Mouse (Mus musculus) kidney, adult 11 months (tissue): ENCODE measurements around the gene Cysrt1.
"Not testable (repeated sequence)": the region's sequence is repeated elsewhere in the genome, so short reads cannot be mapped to it uniquely, and the experiment has no call there.

ENCODE experiments used
- DNase-seq: peaks from one replicate; pipeline ENCODE4 v3.0.0; 2022

The Cysrt1 gene

DNA sequence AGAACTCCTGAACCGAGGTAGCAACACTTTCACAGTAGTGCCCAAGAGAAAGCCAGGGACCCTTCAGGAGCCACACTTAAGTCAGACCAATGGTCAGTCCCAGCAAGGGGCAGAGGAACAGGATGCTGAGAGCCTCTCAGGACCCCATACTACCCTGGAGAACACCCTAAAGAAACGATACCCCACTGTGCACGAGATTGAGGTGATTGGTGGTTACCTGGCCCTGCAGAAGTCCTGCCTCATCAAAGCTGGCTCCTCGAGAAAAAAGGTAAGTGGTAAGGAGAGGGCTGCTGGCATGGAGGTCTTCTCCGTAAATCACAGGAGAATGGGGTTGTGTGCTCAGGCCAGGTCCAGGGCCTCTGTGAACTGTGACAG is 22.0 kb upstream of the Cysrt1 start:
- no peak for DNase-seq

DNA sequence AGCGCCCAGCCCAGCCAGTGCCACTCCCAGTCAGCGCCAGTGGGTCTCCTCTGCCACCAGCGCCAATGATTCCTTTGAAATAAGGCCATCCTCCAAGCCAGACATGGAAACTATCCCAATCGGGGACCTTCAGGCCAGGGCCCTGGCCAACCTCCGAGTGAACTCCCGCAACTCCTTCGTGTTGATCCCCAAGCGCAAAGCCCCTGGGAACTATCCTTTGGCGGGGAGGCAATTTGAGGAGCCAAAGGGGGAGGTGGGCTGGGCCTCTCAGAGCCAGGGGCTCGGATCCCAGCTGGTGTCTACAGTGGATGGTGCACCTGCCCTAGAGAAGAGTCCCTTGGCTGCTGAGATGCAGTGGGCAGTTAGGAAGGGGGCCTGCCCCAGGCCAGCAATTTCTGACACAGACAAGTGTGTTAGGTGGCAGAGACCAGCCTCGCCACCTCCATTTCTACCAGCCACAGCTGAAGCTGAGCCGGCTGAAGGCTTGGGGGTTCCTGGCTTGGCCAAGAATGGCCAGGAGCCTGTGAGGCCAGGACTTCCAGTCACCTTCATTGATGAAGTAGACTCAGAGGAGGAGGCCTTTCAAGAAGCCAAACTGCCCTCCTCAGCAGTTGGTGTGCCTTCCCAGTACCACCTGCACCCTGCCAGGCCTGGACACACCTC is 21.5 kb upstream of the Cysrt1 start:
- no peak for DNase-seq

DNA sequence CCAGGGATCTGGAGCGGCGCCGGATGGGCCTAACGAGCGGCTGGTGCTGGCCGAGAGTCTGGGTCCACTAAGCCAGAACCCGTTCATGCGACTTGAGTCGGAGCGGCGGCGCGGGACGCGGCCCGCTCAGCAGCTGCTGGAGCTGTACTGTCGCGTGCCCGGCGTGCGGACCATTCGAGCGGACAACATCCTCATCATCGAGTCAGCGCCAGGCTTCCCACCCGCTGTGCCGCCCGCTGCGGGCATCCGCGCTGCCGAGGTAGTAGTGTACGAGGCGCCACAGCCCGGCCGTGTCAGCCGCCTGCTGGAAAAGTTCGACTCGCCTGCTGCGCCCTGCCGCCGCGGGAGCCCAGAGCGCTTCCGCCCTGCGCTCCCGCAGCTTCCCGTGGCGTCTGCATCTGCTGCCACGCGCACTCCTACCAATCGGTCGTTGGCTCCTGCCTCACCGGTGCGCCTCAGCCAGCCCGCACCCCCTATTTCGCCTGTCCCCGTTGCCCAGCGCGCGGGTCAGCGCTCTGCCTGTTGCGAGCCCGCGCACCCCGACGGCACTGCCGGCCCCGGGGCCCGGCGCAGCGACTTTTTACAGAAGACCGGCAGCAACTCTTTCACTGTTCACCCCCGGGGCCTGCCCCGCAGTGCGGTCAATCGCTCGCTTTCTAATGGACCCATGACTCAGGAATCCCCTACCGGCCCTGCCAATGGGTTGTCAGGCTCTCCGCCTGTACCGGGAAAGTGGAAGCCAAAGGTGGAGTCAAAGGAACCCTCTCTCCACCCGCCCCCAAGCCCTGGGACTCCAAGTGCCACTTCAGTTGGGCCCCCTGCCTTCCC is 20.8 kb upstream of the Cysrt1 start:
- DNase-seq, result no peak

DNA sequence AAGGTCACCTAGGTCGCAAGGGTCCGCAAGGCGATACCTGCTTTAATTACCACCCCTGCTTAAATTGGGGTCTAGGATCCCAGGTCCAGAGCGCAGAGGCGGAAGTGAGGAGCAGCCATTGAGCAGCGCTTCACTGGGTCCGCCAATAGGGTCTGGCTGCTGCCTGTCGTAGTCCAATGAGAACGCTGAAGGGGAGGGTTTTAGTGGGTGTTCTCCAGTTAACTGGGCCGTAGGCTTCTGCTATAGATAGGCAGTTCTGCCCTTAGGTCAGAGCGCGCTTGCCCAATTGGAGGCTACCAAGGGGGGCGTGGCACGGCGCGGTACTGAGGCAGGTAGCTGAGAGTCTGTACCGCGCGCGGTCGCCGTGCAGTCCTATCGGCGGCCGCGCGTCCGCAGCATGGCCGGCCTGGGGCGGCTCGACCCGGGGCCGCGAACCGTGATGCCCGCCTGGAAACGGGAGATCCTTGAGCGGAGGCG is 20.1 kb upstream of the Cysrt1 start, which contains the start of gene Tprn:
Tprn (plus strand) TSS at position 328 of the 477 bp plus-strand sequence.
- DNase-seq, result peak; percentile 98

DNA sequence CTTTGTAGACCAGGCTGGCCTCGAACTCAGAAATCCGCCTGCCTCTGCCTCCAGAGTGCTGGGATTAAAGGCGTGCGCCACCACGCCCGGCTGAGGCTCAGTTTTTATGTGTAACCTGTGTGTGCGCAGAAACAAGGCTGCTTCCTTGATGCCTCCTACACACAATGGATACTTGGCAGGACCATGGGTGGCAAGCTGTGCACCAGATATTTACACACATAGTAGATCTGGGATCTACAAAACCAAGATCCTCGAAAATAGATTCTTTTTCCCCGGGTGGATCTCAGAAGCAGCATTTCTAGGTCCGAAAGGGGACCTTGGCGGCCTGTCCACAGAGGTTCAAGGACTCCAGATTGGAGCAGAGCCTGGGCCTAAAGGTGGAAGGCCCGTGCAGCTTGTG is 19.6 kb upstream of the Cysrt1 start:
- no peak for DNase-seq

DNA sequence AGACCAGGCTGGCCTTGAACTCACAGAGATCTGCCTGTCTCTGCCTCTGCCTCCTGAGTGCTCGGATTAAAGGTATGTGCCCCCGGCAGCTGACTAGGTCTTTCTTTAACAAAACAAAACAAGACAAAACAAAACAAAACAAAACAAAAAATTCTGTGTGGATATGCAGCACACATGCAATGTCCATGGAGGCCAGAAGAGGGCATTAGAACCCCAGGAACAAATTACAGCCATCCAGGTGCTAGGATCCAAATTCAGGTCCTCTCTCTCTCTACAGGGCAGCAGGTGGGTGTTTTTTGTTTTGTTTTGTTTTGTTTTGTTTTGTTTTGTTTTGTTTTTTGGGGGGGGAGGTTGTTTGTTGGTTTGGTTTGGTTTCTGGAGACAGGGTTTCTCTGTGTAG is 16.6 kb upstream of the Cysrt1 start:
- DNase-seq, result no peak

DNA sequence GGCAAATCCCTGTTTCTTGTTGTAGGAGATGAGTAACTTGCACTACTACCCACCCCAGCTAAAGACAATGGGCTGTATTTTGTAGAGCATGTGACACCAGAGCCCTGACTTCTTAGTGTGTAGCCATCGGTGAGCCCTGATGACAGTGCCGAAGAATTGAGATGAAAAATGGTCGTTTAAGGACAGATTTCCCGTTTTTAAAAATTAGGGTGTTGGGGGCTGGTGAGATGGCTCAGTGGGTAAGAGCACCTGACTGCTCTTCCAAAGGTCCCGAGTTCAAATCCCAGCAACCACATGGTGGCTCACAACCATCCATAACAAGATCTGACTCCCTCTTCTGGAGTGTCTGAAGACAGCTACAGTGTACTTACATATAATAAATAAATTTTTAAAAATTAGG is 15.0 kb upstream of the Cysrt1 start:
- not testable (repeated sequence) for DNase-seq

DNA sequence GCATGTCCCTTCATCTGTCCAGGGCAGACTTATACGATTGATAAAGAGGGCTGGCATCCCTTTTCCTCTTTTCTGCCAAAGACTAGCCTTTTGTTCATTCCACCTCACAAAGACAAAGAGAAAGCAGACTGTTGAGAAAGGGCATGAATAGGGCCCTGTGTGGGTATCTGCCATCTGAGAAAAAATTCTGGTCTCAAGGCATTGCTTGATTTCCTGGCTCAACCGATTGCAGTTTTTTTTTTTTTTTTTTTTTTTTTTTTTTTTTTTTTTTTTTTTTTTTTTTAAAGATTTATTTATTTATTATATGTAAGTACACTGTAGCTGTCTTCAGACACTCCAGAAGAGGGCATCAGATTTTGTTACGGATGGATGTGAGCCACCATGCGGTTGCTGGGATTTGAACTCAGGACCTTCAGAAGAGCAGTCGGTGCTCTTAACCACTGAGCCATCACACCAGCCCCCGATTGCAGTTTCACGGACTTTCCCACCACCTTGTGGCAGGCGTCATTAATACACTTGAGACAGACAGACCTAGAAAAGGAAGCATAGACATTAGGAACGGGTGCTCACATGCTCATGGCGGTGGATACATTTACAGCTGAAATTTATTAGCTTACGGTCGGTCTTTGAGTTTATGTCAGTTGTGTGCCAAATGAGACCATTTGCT is 14.3 kb upstream of the Cysrt1 start:
- not testable (repeated sequence) for DNase-seq

DNA sequence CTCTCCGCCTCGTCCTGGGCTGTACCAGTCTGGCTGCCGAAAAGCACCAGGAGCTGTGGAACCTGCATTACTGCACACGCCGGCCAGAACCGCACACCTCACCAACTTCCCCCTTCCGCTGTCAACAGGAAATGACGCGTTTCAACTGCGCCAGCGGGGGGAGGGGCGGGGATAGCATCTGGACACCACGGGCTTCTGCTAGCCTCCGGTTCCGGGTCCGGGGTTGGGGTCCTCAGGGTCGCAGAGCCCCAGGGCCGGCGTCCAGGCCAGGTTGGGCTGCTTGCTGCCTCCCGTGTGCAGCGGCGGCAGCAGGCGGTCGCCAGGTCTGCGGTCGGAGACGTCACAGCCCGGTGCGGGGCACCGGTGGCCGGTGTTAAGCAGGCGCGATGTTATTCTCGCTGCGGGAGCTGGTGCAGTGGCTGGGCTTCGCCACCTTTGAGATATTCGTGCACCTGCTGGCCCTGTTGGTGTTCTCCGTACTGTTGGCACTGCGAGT is 13.1 kb upstream of the Cysrt1 start, which contains the start of gene Tmem203:
Tmem203 (plus strand) TSS at position 156 of the 496 bp plus-strand sequence.
- peak; percentile 78 for DNase-seq

DNA sequence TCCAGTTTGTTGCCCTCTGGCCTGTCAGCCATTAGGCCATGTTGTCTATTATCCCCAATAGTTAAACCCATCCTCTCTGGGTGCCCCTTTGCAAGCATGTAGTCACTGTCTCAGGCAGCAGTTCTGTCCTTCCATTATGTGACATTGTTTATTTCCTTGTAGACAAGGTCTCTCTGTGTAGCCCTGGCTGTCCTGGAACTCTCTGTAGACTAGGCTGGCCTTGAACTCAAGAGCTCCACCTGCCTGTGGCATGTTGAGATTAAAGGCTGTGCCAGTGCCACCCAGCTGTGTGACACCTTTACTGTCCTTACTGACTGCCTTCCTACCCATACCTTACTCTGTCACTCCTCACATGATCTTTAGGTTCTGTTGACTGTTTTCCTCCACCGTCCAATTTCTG is 10.1 kb upstream of the Cysrt1 start:
- no peak for DNase-seq

DNA sequence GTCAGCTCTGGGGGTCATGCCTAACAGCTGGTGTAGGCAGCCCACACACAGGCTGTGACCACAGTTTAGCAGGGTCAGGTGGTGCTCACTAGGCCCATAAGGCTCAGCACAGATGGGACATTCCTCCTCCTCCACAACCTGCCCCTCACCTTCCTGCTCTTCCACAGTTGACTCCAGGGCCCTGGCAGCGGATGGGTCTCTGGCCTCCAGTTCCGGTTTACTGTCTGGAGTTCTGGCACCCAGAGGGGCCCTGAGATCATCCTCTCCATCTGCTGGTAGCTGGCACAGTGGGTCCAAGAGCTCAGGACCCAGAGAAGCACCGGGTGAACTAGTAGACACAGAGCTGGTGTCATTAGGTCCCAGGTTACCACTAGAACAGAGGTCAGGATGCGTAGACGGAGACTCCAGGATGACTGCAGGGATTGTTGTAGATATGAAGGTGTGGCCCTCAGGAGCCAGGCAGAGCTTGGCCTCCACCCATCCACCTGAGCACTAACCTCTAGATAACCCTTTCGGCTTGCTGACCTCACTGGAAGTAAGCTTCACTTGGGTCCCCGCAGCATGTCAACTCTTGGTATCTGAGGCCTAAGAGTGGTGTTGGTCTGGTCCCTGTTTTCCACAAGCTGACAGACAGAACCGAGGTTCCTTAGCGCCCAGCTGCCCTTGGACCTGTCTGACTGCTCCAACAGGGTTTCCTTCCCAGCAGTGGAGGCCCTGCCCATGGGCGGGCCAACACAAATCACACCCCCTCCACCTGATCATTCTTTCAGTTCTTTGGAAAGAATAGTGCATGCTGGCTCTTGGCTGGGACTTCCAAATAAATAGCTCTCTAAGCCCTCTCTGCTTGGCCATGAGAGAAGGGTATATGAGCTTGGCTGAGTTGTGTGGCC is 4.2 kb upstream of the Cysrt1 start, which contains the start of gene AL732309.1:
AL732309.1 (minus strand) TSS at position 681 of the 890 bp plus-strand sequence.
- no peak for DNase-seq

DNA sequence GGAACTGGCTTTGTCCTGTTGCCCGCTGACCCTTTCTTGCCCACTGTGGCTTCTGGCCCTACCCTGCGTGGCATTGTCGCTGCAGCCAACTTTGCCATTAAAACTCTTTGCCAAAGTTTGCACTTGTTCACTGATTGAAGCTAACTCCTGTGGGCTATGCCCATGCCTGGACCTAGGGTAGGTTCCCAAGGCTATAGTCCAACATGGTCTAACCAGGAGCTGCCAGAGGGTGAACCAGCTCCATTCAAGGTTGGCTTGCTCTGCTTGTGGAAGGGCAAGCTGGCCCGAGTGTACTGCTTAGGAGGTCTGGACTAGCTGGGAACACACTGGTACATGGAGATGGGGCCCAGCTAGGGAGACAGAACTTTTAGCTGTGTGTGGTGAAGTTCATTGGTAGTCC is 1.9 kb upstream of the Cysrt1 start:
- no peak for DNase-seq

DNA sequence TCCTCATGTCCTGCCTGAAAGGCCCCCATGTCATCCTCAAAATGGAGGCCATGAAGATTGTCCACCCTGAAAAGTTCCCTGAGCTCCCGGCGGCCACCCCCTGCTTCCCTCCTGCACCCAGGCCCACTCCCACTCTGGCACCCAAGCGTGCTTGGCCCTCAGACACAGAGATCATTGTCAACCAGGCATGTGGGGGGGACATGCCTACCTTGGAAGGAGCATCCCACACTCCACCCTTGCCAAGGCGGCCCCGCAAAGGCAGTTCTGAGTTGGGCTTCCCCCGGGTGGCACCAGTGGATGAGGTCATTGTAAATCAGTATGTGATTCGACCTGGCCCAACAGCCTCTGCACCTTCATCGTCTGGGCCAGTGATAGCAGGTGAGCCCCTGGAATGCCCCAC is 1.1 kb upstream of the Cysrt1 start:
- no peak for DNase-seq

DNA sequence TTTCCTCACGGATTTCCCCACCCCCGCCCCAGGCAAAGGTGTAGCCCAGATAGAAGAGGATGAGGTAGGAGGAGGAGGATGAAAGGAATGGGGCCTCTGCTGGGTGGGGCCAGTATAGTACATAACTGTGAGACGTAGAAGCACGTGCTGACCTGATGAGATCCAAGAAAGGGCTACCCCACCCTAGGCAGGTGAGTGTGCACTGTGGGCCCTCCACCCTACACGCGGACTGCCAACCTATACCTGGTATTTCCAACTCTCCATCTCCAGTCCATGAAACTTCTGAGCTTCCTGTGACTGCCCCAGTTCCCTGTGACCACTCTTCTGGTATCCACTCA is 845 bp downstream of the Cysrt1 start:
- DNase-seq, result no peak

DNA sequence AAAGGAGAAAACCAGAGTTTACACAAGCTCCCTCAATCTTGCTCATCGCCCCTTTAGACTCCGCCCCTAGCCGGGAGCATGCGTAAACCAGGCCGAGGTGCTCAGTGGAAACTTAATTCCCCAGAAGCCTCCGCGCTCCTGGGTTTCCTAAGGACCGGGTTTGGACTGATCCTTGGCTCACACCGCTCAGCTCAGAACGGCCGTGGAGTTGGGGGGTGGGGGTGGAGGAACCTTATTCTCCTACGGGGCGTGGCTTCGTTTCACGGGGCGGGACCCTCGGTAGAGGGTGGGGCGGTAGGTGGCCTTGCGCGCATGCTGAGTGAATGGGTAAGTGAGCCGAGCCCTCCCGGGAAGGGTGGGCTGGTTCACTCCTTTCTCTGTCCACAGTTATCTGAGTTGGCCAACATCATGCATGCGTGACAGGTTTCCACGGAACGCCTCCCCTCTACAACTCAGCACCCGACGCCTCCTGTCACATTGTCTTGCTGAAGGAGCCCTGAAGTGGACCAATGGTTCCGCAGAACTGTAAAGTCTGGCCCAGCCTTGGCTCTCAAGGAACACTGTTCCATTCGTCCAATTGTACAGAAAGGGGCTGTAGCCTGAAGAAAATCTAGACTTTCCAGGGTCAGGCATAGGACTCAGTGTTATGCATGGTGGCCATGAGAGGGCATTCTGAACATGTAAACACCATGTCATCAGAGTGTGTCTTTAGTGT is 1.4 kb downstream of the Cysrt1 start:
- DNase-seq, result peak; percentile 88

DNA sequence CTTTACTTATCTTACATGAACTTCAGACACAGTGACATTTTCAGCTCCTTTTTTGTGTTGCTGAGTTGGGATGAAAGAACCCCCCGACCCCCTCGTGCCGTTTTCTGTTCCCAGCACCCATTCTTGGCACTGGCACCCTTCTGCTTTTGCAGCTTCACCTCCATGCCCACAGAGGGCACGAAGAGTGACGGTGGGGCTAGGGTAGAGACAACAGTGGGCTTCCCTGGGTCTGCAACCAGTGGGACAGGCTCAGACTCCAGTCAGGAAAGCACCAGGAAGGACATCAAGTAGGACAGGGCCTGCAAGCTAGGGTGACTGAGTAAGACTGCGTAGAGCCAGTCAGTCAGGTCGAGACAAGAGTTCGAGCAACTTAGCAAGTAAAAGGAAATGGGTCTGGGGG is 1.9 kb downstream of the Cysrt1 start:
- DNase-seq, result no peak

DNA sequence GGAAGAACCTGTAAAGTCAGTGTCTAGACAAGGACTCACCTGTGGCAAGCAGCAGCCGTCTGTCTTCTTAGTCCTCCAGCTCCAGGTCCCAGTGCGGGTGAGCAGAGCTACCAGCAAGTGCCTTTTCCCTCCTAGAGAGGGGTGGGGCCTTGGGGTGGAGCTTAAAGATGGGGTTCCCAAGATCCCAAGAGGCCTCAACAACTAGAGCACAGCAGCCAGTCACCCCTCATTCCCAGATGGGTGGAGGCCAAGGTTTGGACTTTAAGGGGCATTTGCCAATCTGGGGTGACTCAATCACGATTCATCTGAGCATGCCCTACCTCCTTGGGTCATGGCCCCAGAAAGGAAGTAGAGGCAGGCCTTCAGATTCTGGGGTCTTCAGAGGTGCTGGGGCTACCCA is 2.5 kb downstream of the Cysrt1 start:
- DNase-seq, result no peak

DNA sequence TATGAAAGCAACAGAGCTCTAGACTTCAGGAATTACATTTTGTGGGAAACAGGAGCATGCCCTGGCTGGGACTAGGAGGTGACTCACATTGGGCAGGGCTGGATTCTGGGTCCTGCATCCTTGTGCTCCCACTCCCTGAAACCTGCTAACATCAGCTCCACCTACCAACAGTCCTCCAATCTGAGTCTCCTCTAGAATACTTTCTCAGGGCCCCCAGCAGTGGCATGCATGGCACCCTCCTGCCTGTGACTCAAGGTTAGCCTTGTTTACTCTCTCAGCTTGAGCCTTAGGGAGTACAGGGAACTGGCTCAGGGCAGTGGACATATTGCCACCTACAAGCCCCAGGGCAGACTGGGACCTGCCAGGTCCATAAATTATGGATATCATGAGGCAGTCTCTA is 4.1 kb downstream of the Cysrt1 start:
- DNase-seq, result no peak

DNA sequence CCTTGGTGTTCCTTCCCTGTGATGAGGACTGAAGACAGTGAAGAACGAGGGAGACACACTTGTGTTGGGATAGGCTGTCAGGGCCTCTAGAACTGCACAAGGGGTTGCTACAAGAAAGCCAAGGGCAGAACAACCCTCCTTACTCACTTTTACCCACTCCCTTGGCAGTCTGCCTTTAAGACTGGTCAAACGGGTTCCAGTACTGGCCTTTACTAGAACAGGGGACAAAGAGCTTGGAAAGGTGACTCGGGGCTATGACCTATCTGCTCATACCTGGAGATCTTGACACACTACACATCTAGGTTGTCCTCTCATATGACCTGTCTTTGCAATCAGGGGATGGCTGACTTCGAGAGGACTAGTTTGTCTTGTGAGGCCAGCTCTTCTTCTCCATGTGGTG is 4.7 kb downstream of the Cysrt1 start:
- peak; percentile 72 for DNase-seq

DNA sequence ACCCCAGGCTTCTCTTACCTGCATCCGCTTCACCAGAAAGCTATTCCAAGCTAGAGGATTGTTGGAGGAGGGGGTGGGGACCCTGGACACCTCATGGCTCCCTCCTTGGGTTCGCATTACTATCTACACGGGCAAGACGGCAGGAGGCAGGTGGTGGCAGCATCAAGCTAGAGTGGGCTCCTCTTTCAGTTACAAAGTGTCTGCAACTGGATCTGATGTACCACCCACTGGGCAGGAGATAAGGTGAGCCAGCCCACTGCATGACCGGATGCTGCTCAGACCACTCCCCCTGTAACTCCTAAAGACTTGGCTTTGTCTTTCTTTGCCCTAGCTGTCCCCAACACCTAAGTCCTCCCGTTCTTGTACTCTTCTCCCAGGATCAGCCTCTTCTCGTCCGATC is 5.6 kb downstream of the Cysrt1 start, which contains the start of gene Rnf224:
Rnf224 (minus strand) TSS at position 174 of the 400 bp plus-strand sequence.
- DNase-seq, result no peak

DNA sequence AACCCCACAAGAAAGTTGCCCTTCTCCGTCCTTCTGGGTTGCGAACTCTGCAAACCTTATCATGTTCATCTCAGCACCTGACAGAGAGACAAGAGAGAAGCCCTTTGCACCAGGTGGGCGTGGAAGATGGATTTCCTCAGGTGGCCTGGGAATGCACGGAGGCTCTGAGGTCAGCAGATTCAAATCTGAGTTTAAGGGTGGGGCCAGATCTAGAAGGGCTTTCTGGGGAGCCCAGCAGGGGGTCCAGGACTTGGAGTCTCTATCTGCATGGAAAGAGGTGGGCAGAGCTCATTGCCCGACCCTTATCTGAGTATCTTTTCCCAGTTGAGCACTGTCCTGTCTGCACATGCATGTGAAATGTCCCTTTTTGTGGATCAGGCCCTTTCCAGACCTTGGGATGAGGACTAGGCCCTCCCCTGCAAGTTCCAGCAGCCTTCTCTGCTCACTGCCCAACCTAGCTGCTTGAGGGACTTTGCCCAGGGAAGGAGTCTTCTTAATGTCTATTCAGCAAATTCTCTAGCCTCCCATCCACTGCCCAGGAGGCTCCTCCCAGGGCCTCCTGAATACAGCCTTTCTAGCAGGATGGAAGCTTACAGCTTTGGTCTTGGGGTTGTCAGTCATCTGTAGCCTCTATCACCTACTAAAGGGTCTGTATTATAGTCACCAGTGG is 7.6 kb downstream of the Cysrt1 start:
- peak; percentile 78 for DNase-seq
